Mouse (Mus musculus) ES-E14 (cell line): ENCODE measurements around the gene Foxred1.

ENCODE experiments used
- CHD2 ChIP-seq: IDR thresholded peaks from 2 replicates; pipeline ENCODE4 v1.6.1; 2014; ENCODE audit warnings: mild to moderate bottlenecking, low read depth, low read length, inconsistent platforms
- HCFC1 ChIP-seq: IDR thresholded peaks from 2 replicates; pipeline ENCODE4 v1.6.1; 2012; ENCODE audit warnings: low read length, inconsistent platforms, borderline replicate concordance; ENCODE audit not compliant: insufficient read depth
- ZC3H11A ChIP-seq: IDR thresholded peaks from 2 replicates; pipeline ENCODE4 v1.6.1; 2012; ENCODE audit warnings: low read depth, mild to moderate bottlenecking, inconsistent platforms, low read length, borderline replicate concordance

DNA sequence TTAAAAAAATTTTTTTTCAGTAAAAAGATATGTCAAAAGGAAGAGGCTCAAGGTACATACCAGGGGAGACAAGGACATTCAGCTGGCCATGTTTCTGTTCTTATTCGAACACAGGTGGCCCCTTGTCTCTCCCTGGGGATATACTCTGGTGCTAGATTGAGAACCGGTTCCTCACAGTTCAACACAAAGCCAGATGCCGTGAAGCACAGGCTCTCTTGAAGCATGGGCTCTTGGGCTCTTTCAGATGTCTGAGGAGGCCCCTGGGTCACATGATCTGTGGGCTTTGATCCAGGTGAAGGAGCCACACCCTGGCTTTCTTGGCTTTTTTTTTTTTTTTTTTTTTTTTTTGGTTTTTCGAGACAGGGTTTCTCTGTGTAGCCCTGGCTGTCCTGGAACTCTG lies 24.4 kb downstream of the Foxred1 start:
- TF ChIP-seq CHD2 (no peak), ZC3H11A (no peak), HCFC1 (no peak)
